Mouse (Mus musculus) naive thymus-derived CD4-positive, alpha-beta T cell, adult 2 months (primary cell): Measurements from ENCODE around the gene Lamtor4.
A peak's percentile ranks its signal among the peaks of the same experiment; 100 is the strongest.

Experiments
- DNase-seq: peaks from one replicate; pipeline ENCODE4 v3.0.0-alpha.2; 2011; ENCODE audit warnings: low read depth

Gene Lamtor4

GRCm38 (mm10) chr5:138260834-138261233 lies 5.6 kb downstream of the Lamtor4 start:
- peak; percentile 7 for DNase-seq

- peak; percentile 16 for DNase-seq
Measured at GRCm38 (mm10) chr5:138262001-138262400, 6.7 kb downstream of the Lamtor4 start.

- DNase-seq, result peak; percentile 37
Measured at GRCm38 (mm10) chr5:138262582-138263240, 7.4 kb downstream of the Lamtor4 start.

- DNase-seq, result peak; percentile 95
Measured at GRCm38 (mm10) chr5:138263260-138264206, 8.3 kb downstream of the Lamtor4 start, which contains the start of gene BC037034. Gene BC037034 (minus strand): TSS chr5:138264033.

- no peak for DNase-seq
Measured at GRCm38 (mm10) chr5:138264207-138264578, 8.9 kb downstream of the Lamtor4 start.

GRCm38 (mm10) chr5:138265712-138266111 lies 10.4 kb downstream of the Lamtor4 start:
- DNase-seq, result no peak

GRCm38 (mm10) chr5:138267114-138267513 lies 11.8 kb downstream of the Lamtor4 start:
- no peak for DNase-seq

GRCm38 (mm10) chr5:138268980-138269379 lies 13.7 kb downstream of the Lamtor4 start:
- DNase-seq, result no peak

- no peak for DNase-seq
Measured at GRCm38 (mm10) chr5:138271232-138271631, 15.9 kb downstream of the Lamtor4 start.

GRCm38 (mm10) chr5:138272409-138272923 lies 17.2 kb downstream of the Lamtor4 start, which contains the start of gene Gal3st4:
Gene Gal3st4 (minus strand): TSS chr5:138272840.
- no peak for DNase-seq

- DNase-seq, result no peak
Measured at GRCm38 (mm10) chr5:138274186-138274585, 18.9 kb downstream of the Lamtor4 start.

GRCm38 (mm10) chr5:138275216-138276050 lies 20.2 kb downstream of the Lamtor4 start:
- no peak for DNase-seq

- no peak for DNase-seq
Measured at GRCm38 (mm10) chr5:138277994-138278393, 22.7 kb downstream of the Lamtor4 start.

- DNase-seq, result peak; percentile 94
Measured at GRCm38 (mm10) chr5:138279585-138280424, 24.5 kb downstream of the Lamtor4 start, which contains the start of the genes Gm43720, Gpc2 and Stag3. Gene Gm43720 (minus strand): TSS chr5:138279958. Gene Gpc2 (minus strand): TSS chr5:138280005. Gene Stag3 (plus strand): TSS chr5:138280240.

- no peak for DNase-seq
Measured at GRCm38 (mm10) chr5:138280425-138280768, 25.1 kb downstream of the Lamtor4 start.

- DNase-seq, result peak; percentile 25
Measured at GRCm38 (mm10) chr5:138280829-138281228, 25.5 kb downstream of the Lamtor4 start.

GRCm38 (mm10) chr5:138281798-138282197 lies 26.5 kb downstream of the Lamtor4 start:
- DNase-seq, result no peak

- DNase-seq, result peak; percentile 28
Measured at GRCm38 (mm10) chr5:138283540-138283939, 28.3 kb downstream of the Lamtor4 start.

GRCm38 (mm10) chr5:138287861-138288260 lies 32.6 kb downstream of the Lamtor4 start:
- peak; percentile 53 for DNase-seq

- DNase-seq, result no peak
Measured at GRCm38 (mm10) chr5:138291638-138292037, 36.4 kb downstream of the Lamtor4 start.

- DNase-seq, result no peak
Measured at GRCm38 (mm10) chr5:138294158-138294557, 38.9 kb downstream of the Lamtor4 start.
